Mouse (Mus musculus) small intestine, adult 2 months (tissue): ENCODE results near the gene Cacna1g. TPM values are rescaled to one million over a fixed set of nuclear protein-coding genes. Genes with fewer than 3 reads are reported as not detected.

Experiments used
- H3K27ac ChIP-seq: fragments of 200-500 bp; 2 replicates; pipeline ENCODE4 v1.5.1; 2012; ENCODE audit warnings: low read depth, low read length, control low read depth, inconsistent platforms; ENCODE audit not compliant: insufficient read depth
- H3K27me3 ChIP-seq: fragments of 200-500 bp; 2 replicates; pipeline ENCODE4 v1.6.1; 2012; ENCODE audit warnings: mild to moderate bottlenecking, moderate library complexity, low read length, inconsistent platforms; ENCODE audit not compliant: control insufficient read depth, insufficient read depth
- H3K36me3 ChIP-seq: fragments of 200-500 bp; 2 replicates; pipeline ENCODE4 v1.6.1; 2012; ENCODE audit warnings: mild to moderate bottlenecking, low read length, control low read depth, inconsistent platforms; ENCODE audit not compliant: control insufficient read depth, insufficient read depth
- H3K4me1 ChIP-seq: fragments of 200-500 bp; 2 replicates; pipeline ENCODE4 v1.6.1; 2012; ENCODE audit warnings: low read length, inconsistent platforms, mixed read lengths; ENCODE audit not compliant: control insufficient read depth, insufficient read depth, insufficient read length
- H3K4me3 ChIP-seq: fragments of 200-500 bp; 2 replicates; pipeline ENCODE4 v1.5.1; 2012; ENCODE audit warnings: low read depth, mild to moderate bottlenecking, control low read depth, inconsistent platforms, low read length, moderate library complexity
- CTCF ChIP-seq: fragments of 200-500 bp; IDR thresholded peaks from 2 replicates; pipeline ENCODE4 v1.5.1; 2012; ENCODE audit warnings: low read depth, mild to moderate bottlenecking, control low read depth, inconsistent platforms, low read length, moderate library complexity, mixed read lengths; ENCODE audit not compliant: insufficient replicate concordance, insufficient read length; ENCODE audit errors: extremely low read depth
- POLR2A ChIP-seq: fragments of 200-500 bp; IDR thresholded peaks from 2 replicates; pipeline ENCODE4 v1.6.1; 2012; ENCODE audit warnings: low read depth, mild to moderate bottlenecking, control low read depth, inconsistent platforms, low read length, moderate library complexity
- WGBS: fragments of 180-500 bp; shearing (Covaris S2); methylation state at CpG from one replicate; pipeline ENCODE4 v1.1.7; 2018; 5-methylcytosine and 5-hydroxymethylcytosine counted together
- polyA plus RNA-seq: library from polyadenylated mRNA; depleted of rRNA; stranded (reverse); fragments of >200 nt; gene quantifications from 2 replicates; pipeline ENCODE4 v1.2.3, GENCODE M21; 2012; rRNA removed

Gene Cacna1g
- polyA plus RNA-seq, 1 experiment: 10.7 TPM

- H3K27me3 ChIP-seq: no peaks in the 10 kb centered on the region
- 92% methylated on average over 14 of the region's 14 CpGs for WGBS
- TF ChIP-seq POLR2A: no peak
- no peak overlapping the region for H3K4me3 ChIP-seq
- peaks cover 19% of the 10 kb centered on the region for H3K4me1 ChIP-seq
- peaks cover 25% of the 10 kb centered on the region for H3K36me3 ChIP-seq
- no peak overlapping the region for H3K27ac ChIP-seq
These were observed 112.7 kb downstream of the Cacna1g start for GRCm38 (mm10) chr11:94361166-94361870.

- Histone ChIP-seq H3K36me3 (peaks cover 30% of the 10 kb centered on the region), H3K4me3 (no peak overlapping the region), H3K27ac (no peak overlapping the region; the same call in 1 of the 2 replicates), H3K27me3 (no peaks in the 10 kb centered on the region), H3K4me1 (peaks cover 17% of the 10 kb centered on the region)
- WGBS: 37% methylated on average over 12 of the region's 12 CpGs
- TF ChIP-seq CTCF (no peak), POLR2A (no peak)
These were observed 114.8 kb downstream of the Cacna1g start for GRCm38 (mm10) chr11:94359168-94359567.

Other genes with a start within 250 kb of the Cacna1g start
- 0.55 and 0.82 TPM in 2 replicates for gene Wfikkn2, start 228.2 kb downstream of the Cacna1g start, polyA plus RNA-seq
- gene Gm21885, start 192.3 kb downstream of the Cacna1g start, polyA plus RNA-seq: 2.1 and 4.1 TPM in 2 replicates
- 0.74 and 1.4 TPM in 2 replicates for gene Luc7l3, start 152.2 kb downstream of the Cacna1g start, polyA plus RNA-seq
- 41.6 and 73.2 TPM in 2 replicates for gene Ankrd40, start 146.2 kb downstream of the Cacna1g start, polyA plus RNA-seq
- 42.4 and 188 TPM in 2 replicates for gene Abcc3, start 81.2 kb downstream of the Cacna1g start, polyA plus RNA-seq
- gene Spata20, start 12.0 kb upstream of the Cacna1g start, polyA plus RNA-seq: 0.09 TPM in 1 of 2 replicates, not detected in the other
- gene Epn3, start 25.8 kb upstream of the Cacna1g start, polyA plus RNA-seq: 2.6 and 9.9 TPM in 2 replicates
- gene Mycbpap, start 47.5 kb upstream of the Cacna1g start, polyA plus RNA-seq: 1.1 and 1.4 TPM in 2 replicates
- gene Rsad1, start 75.1 kb upstream of the Cacna1g start, polyA plus RNA-seq: 3.7 and 8.4 TPM in 2 replicates
- gene Chad, start 90.8 kb upstream of the Cacna1g start, polyA plus RNA-seq: 0.91 and 13.9 TPM in 2 replicates
- gene Acsf2, start 127.7 kb upstream of the Cacna1g start, polyA plus RNA-seq: 21.1 and 50.5 TPM in 2 replicates
- 88.1 and 169 TPM in 2 replicates for gene Lrrc59, start 155.6 kb upstream of the Cacna1g start, polyA plus RNA-seq
- gene Mrpl27, start 179.6 kb upstream of the Cacna1g start, polyA plus RNA-seq: 25.8 and 45.7 TPM in 2 replicates
- gene Eme1, start 179.8 kb upstream of the Cacna1g start, polyA plus RNA-seq: 0.85 and 2.8 TPM in 2 replicates
- 12.2 and 27.0 TPM in 2 replicates for gene Xylt2, start 203.3 kb upstream of the Cacna1g start, polyA plus RNA-seq
- not detected in 2 replicates for gene Gm11541, start 230.3 kb upstream of the Cacna1g start, polyA plus RNA-seq